In genomic region chr17:63212018-63212417, GRCm38 (mm10) we compare ENCODE assay signal across 15 mouse cellular contexts.
"Had no signal": no experiment of that assay in that cellular context is flagged by ENCODE, and none has a peak within 500 bp of the region (broad histone marks: within the 10 kb centered on the region; RNA-seq: fewer than 3 reads in every experiment).

No protein-coding gene starts in this region.

- H3K9me3 ChIP-seq: neural tube, embryonic 15.5 days; stomach, embryonic 15.5 days had no signal

- H3K27ac ChIP-seq: neural tube, embryonic 15.5 days; stomach, embryonic 15.5 days; stomach, postnatal 0 days had no signal

- H3K9ac ChIP-seq: neural tube, embryonic 15.5 days; stomach, embryonic 15.5 days had no signal

- H3K4me2 ChIP-seq: neural tube, embryonic 15.5 days; stomach, embryonic 15.5 days had no signal

- H3K36me3 ChIP-seq: neural tube, embryonic 15.5 days; stomach, embryonic 15.5 days had no signal

- DNase-seq: retina, postnatal 1 day; right cerebral cortex, adult 18-20 months; right cerebral cortex, postnatal 14 days; right cerebral cortex, postnatal 25 days; right cerebral cortex, postnatal 4 days; spleen, adult 18-20 months; thymus, adult 18-20 months; thymus, adult 2 months; thymus, postnatal 14 days; thymus, postnatal 25 days; thymus, postnatal 36 days; thymus, postnatal 4 days had no signal

- H3K4me1 ChIP-seq: neural tube, embryonic 15.5 days; stomach, embryonic 15.5 days had no signal

- H3K27me3 ChIP-seq: neural tube, embryonic 15.5 days; stomach, embryonic 15.5 days had no signal

- H3K4me3 ChIP-seq: neural tube, embryonic 15.5 days; stomach, embryonic 15.5 days had no signal
